Mouse (Mus musculus): ENCODE measurements around the gene Havcr2. TPM values are rescaled to one million over a fixed set of nuclear protein-coding genes. Genes with fewer than 3 reads are reported as not detected.

Havcr2 gene
- total and polyA plus RNA-seq, 2 experiments from 2014 or later, result 0.22 to 1.1 TPM

- no peak overlapping the region for H3K4me3 ChIP-seq (ENCODE audit: low read depth, low read length)
- no peaks in the 10 kb centered on the region for H3K27me3 ChIP-seq (ENCODE audit: insufficient read depth, low read length)
- no peaks in the 10 kb centered on the region for H3K36me3 ChIP-seq (ENCODE audit: insufficient read depth)
- H3K4me2 ChIP-seq (ENCODE audit: low read depth), result no peak overlapping the region
- no peak for ATAC-seq
- H3K9ac ChIP-seq, result no peak overlapping the region
- H3K9me3 ChIP-seq (ENCODE audit: low read length), result no peaks in the 10 kb centered on the region
- no peak overlapping the region for H3K27ac ChIP-seq (ENCODE audit: low read depth, low read length)
- WGBS, result 77% methylated on average over 5 of the region's 5 CpGs
- DNase-seq, result no peak
- TF ChIP-seq CTCF (IDR thresholded peaks at IDR 0.05; ENCODE audit: low read depth), result no peak
- no peaks in the 10 kb centered on the region for H3K4me1 ChIP-seq (ENCODE audit: insufficient read depth)
These were observed 7.2 kb downstream of the Havcr2 start for GRCm38 (mm10) chr11:46461931-46462330.

GRCm38 (mm10) chr11:46466878-46467277, 12.1 kb downstream of the Havcr2 start:
- no peak for TF ChIP-seq CTCF (IDR thresholded peaks at IDR 0.05; ENCODE audit: low read depth)
- no peak for ATAC-seq
- H3K4me3 ChIP-seq (ENCODE audit: low read depth, low read length), result no peak overlapping the region
- 91% methylated on average over 2 of the region's 2 CpGs for WGBS
- no peak overlapping the region for H3K4me2 ChIP-seq (ENCODE audit: low read depth)
- no peaks in the 10 kb centered on the region for H3K4me1 ChIP-seq (ENCODE audit: insufficient read depth)
- H3K27me3 ChIP-seq (ENCODE audit: insufficient read depth, low read length), result no peaks in the 10 kb centered on the region
- H3K9me3 ChIP-seq (ENCODE audit: low read length), result no peaks in the 10 kb centered on the region
- no peak for DNase-seq
- no peak overlapping the region for H3K9ac ChIP-seq
- H3K27ac ChIP-seq (ENCODE audit: low read depth, low read length), result no peak overlapping the region
- no peaks in the 10 kb centered on the region for H3K36me3 ChIP-seq (ENCODE audit: insufficient read depth)

- Histone ChIP-seq H3K27ac (ENCODE audit: low read depth, low read length) (no peak overlapping the region), H3K9ac (no peak overlapping the region), H3K36me3 (ENCODE audit: insufficient read depth) (no peaks in the 10 kb centered on the region), H3K4me3 (ENCODE audit: low read depth, low read length) (no peak overlapping the region), H3K9me3 (ENCODE audit: low read length) (no peaks in the 10 kb centered on the region), H3K4me1 (ENCODE audit: insufficient read depth) (no peaks in the 10 kb centered on the region), H3K4me2 (ENCODE audit: low read depth) (no peak overlapping the region), H3K27me3 (ENCODE audit: insufficient read depth, low read length) (no peaks in the 10 kb centered on the region)
- 90% methylated on average over 4 of the region's 4 CpGs for WGBS
- DNase-seq (no peak), ATAC-seq (no peak)
- no peak for TF ChIP-seq CTCF (IDR thresholded peaks at IDR 0.05; ENCODE audit: low read depth)
These were observed 19.5 kb downstream of the Havcr2 start for GRCm38 (mm10) chr11:46474220-46474619.

DNA sequence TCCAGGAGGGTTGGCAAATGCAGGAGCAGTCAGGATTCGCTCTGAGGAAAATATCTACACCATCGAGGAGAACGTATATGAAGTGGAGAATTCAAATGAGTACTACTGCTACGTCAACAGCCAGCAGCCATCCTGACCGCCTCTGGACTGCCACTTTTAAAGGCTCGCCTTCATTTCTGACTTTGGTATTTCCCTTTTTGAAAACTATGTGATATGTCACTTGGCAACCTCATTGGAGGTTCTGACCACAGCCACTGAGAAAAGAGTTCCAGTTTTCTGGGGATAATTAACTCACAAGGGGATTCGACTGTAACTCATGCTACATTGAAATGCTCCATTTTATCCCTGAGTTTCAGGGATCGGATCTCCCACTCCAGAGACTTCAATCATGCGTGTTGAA, 24.6 kb downstream of the Havcr2 start:
- no peak for TF ChIP-seq CTCF (IDR thresholded peaks at IDR 0.05; ENCODE audit: low read depth)
- Histone ChIP-seq H3K27me3 (ENCODE audit: insufficient read depth, low read length) (no peaks in the 10 kb centered on the region), H3K4me3 (ENCODE audit: low read depth, low read length) (no peak overlapping the region), H3K4me1 (ENCODE audit: insufficient read depth) (no peaks in the 10 kb centered on the region), H3K9me3 (ENCODE audit: low read length) (no peaks in the 10 kb centered on the region), H3K27ac (ENCODE audit: low read depth, low read length) (no peak overlapping the region), H3K4me2 (ENCODE audit: low read depth) (no peak overlapping the region), H3K36me3 (ENCODE audit: insufficient read depth) (no peaks in the 10 kb centered on the region), H3K9ac (no peak overlapping the region)
- 88% methylated on average over 9 of the region's 9 CpGs for WGBS
- DNase-seq (no peak), ATAC-seq (no peak)

DNA sequence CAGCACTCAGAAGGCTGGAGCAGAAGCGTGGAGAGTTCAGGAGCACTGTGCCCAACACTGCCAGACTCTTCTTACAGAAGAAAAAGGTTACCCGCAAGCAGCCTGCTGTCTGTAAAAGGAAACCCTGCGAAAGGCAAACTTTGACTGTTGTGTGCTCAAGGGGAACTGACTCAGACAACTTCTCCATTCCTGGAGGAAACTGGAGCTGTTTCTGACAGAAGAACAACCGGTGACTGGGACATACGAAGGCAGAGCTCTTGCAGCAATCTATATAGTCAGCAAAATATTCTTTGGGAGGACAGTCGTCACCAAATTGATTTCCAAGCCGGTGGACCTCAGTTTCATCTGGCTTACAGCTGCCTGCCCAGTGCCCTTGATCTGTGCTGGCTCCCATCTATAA, 25.8 kb downstream of the Havcr2 start:
- Histone ChIP-seq H3K36me3 (ENCODE audit: insufficient read depth) (no peaks in the 10 kb centered on the region), H3K4me2 (ENCODE audit: low read depth) (no peak overlapping the region), H3K4me1 (ENCODE audit: insufficient read depth) (no peaks in the 10 kb centered on the region), H3K4me3 (ENCODE audit: low read depth, low read length) (no peak overlapping the region), H3K27me3 (ENCODE audit: insufficient read depth, low read length) (no peaks in the 10 kb centered on the region), H3K9me3 (ENCODE audit: low read length) (no peaks in the 10 kb centered on the region), H3K9ac (no peak overlapping the region), H3K27ac (ENCODE audit: low read depth, low read length) (no peak overlapping the region)
- WGBS, result 92% methylated on average over 7 of the region's 7 CpGs
- no peak for TF ChIP-seq CTCF (IDR thresholded peaks at IDR 0.05; ENCODE audit: low read depth)
- no peak for ATAC-seq
- DNase-seq, result no peak

GRCm38 (mm10) chr11:46488231-46488630, 33.5 kb downstream of the Havcr2 start:
- Histone ChIP-seq H3K4me1 (ENCODE audit: insufficient read depth) (no peaks in the 10 kb centered on the region), H3K9ac (no peak overlapping the region), H3K27ac (ENCODE audit: low read depth, low read length) (no peak overlapping the region), H3K36me3 (ENCODE audit: insufficient read depth) (no peaks in the 10 kb centered on the region), H3K9me3 (ENCODE audit: low read length) (no peaks in the 10 kb centered on the region), H3K4me2 (ENCODE audit: low read depth) (no peak overlapping the region), H3K27me3 (ENCODE audit: insufficient read depth, low read length) (no peaks in the 10 kb centered on the region), H3K4me3 (ENCODE audit: low read depth, low read length) (no peak overlapping the region)
- 8% methylated on average over 1 of the region's 1 CpGs for WGBS
- ATAC-seq (no peak), DNase-seq (no peak)
- 0 out of 2 replicates have a peak, but pooled peaks have one; percentile 8 for TF ChIP-seq CTCF (IDR thresholded peaks at IDR 0.05; ENCODE audit: low read depth)

DNA sequence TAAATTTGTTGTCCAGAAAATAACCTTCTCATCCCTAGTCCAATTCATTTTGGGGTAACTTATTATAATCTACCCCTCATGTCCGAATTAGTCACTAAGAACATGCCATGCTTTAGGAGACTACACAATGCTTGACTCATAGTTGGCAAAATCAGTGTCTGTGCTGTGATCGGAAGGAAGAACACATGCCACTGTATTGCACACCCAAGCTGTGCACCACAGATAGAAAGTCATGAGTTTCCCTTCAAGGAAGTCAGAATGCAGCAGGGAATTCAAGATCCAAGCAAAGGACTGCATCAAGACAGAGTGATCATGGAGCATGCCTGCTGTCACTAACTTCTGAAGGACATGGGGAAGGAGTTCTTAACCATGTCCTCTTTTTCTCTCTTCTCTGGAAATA, 33.9 kb downstream of the Havcr2 start:
- H3K9ac ChIP-seq, result no peak overlapping the region
- H3K4me1 ChIP-seq (ENCODE audit: insufficient read depth), result no peaks in the 10 kb centered on the region
- no peaks in the 10 kb centered on the region for H3K9me3 ChIP-seq (ENCODE audit: low read length)
- H3K4me2 ChIP-seq (ENCODE audit: low read depth), result no peak overlapping the region
- H3K4me3 ChIP-seq (ENCODE audit: low read depth, low read length), result no peak overlapping the region
- DNase-seq, result no peak
- H3K27ac ChIP-seq (ENCODE audit: low read depth, low read length), result no peak overlapping the region
- WGBS, result 80% methylated on average over 2 of the region's 2 CpGs
- no peaks in the 10 kb centered on the region for H3K36me3 ChIP-seq (ENCODE audit: insufficient read depth)
- no peak for ATAC-seq
- no peaks in the 10 kb centered on the region for H3K27me3 ChIP-seq (ENCODE audit: insufficient read depth, low read length)
- TF ChIP-seq CTCF (IDR thresholded peaks at IDR 0.05; ENCODE audit: low read depth), result no peak

- H3K9me3 ChIP-seq (ENCODE audit: low read length), result no peaks in the 10 kb centered on the region
- H3K27me3 ChIP-seq (ENCODE audit: insufficient read depth, low read length), result no peaks in the 10 kb centered on the region
- no peak for TF ChIP-seq CTCF (IDR thresholded peaks at IDR 0.05; ENCODE audit: low read depth)
- 74% methylated on average over 3 of the region's 3 CpGs for WGBS
- no peak overlapping the region for H3K4me3 ChIP-seq (ENCODE audit: low read depth, low read length)
- no peaks in the 10 kb centered on the region for H3K36me3 ChIP-seq (ENCODE audit: insufficient read depth)
- ATAC-seq (no peak), DNase-seq (no peak)
- no peaks in the 10 kb centered on the region for H3K4me1 ChIP-seq (ENCODE audit: insufficient read depth)
- H3K9ac ChIP-seq, result no peak overlapping the region
- H3K4me2 ChIP-seq (ENCODE audit: low read depth), result no peak overlapping the region
- no peak overlapping the region for H3K27ac ChIP-seq (ENCODE audit: low read depth, low read length)
These were observed 52.4 kb downstream of the Havcr2 start for GRCm38 (mm10) chr11:46507146-46507545.

Data from forebrain, postnatal 0 days (tissue).